Mouse (Mus musculus): ENCODE results near the gene Tespa1.
"Not testable (repeated sequence)": the region's sequence is repeated elsewhere in the genome, so short reads cannot be mapped to it uniquely, and the experiment has no call there.

Gene Tespa1

GRCm38 (mm10) chr10:130322637-130323036 is at the start of gene Tespa1:
Gene Tespa1, plus strand, starts transcription at chr10:130322870.
- in situ Hi-C loops (cut with MboI), result no loop called here

DNA sequence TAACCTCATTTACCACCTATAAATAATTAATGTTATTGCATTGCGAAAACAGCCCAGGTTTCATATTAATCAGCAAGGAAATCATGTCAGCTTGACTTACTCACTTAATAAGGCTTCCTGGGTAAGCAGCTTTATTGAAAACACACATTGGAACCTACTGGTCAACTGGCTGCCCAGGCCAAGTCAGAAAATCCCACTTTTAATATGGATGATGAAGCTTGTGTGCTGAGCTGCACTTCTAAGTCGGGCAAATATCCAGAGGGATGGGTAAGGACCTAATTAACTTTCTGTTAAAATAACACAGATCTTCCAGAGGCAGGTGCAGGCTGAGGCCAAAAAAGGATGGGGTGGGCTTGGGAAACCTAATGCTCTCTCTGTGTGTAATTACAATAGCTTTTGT is 46.9 kb upstream of the Tespa1 start:
- in situ Hi-C loops (cut with MboI), result no loop called here

DNA sequence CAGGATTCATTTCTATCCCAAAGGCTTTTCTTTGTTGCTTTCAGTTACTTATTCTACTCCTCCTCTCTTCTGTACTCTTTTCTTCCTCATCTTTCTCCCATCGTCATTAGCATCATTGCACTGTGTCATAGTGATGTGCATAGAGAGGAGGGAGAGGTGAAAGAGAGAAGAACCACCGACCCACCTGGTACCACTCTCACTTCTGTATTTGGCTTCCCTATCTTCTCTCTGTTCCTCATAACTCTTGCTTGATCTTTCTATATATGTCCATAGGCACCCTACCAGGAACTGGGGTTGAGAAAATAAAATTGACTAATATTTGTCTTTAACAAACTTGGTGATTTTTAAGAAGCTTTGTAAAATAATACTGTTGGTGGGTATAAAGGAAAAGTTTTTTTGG is 46.2 kb upstream of the Tespa1 start:
- in situ Hi-C loops (cut with MboI), result no loop called here

- in situ Hi-C loops (cut with MboI), result no loop called here
Observed at GRCm38 (mm10) chr10:130280066-130280465, 42.6 kb upstream of the Tespa1 start, which contains the start of gene Neurod4. Gene Neurod4, minus strand, starts transcription at chr10:130280240.

- in situ Hi-C loops (cut with MboI), result no loop called here
Observed at GRCm38 (mm10) chr10:130281982-130282449, 40.7 kb upstream of the Tespa1 start.

DNA sequence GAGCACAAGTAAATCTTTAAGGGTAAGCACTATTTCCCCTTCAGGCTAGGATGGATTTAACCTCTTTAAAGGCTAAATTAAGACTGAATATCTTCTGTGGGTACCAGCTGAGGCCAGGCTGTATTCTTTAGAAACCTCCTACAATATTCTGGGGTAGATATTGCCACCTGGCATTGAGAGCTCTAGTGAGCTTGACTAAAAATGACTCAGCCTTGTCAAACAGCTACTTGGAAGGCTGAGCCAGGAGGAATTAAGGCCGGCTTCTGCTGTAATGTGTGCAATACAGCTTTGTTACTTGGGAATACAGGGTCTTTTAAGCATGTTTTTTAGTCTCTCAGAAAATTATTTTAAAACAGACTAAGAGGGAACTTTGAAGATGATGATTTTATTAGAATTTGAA is 35.5 kb upstream of the Tespa1 start:
- in situ Hi-C loops (cut with MboI), result no loop called here

DNA sequence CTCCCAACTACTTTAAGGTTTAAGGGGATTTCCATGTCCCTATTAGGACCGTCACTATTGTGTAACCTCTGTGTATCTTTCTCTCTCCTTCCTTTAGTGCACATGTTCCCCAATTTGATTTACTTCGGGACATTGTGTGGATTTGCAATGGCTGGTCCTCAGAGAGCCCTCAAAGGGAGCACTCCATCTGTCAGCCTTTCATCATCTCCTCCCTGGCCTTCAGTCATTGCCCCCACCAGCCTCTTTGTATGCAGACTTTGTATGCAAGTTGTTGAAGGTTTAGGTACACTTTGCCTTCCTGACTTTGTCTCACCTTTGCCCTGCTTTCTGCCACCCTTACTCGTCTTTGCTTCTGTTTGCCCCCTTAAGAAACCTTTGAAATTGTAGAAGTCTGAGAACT is 34.7 kb upstream of the Tespa1 start:
- in situ Hi-C loops (cut with MboI), result no loop called here

- in situ Hi-C loops (cut with MboI), result no loop called here
Observed at GRCm38 (mm10) chr10:130293741-130294408, 28.8 kb upstream of the Tespa1 start.

DNA sequence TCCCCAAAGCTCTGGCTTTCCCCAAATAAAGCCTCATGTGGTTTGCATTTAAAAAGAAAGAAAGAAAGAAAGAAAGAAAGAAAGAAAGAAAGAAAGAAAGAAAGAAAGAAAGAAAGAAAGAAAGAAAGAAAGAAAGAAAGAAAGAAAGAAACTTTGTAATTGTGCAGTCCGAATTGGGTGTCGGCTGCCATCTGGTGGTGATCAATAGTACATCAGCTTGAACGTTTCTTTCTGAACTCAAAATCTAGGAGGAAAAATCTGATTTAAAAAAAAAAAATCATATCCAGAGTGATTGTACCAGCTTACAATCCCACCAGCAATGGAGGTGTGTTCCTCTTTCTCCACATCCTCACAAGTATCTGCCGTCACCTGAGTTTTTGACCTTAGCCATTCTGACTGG is 23.9 kb upstream of the Tespa1 start:
- in situ Hi-C loops (cut with MboI), result loop anchor here (5.0 kb wide), 1 partner anchor 71 kb away; no protein-coding TSS in a partner anchor

GRCm38 (mm10) chr10:130304138-130304537 is 18.5 kb upstream of the Tespa1 start:
- in situ Hi-C loops (cut with MboI), result not testable (repeated sequence)

DNA sequence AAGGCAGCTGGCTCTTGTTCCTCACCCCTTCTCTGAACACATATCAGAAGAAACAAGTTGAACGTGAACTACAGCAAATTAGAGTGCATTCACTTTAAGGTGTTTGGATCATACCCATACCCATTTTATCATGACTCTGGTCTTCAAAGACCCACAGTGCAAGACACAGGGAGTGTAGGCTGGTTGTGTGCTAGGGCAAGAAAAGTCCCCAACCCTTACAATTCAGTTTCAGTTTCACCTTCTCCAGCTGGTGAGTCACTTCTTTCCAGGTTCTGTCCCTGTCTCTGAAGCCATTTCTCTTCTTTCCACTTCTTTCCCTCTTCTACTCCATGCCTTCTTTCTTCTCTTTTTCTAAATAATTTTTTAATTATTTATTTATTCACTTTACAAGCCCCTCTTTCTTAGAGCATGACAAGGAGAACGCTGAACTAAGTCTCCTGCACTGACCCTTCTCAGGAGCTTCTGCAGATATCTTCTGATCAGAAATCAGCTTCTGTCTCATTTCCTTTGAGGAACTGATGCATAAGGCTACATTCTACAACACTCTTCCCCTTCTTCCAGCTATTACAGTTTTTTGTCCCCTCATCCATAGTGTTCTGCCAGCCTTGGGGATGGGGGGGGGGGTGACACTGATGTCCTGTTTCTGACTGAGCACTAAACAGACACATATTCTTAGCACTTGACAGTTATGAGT is 11.0 kb upstream of the Tespa1 start:
- in situ Hi-C loops (cut with MboI), result loop anchor here (10.0 kb wide), 1 partner anchor 53 kb away; no protein-coding TSS in a partner anchor

DNA sequence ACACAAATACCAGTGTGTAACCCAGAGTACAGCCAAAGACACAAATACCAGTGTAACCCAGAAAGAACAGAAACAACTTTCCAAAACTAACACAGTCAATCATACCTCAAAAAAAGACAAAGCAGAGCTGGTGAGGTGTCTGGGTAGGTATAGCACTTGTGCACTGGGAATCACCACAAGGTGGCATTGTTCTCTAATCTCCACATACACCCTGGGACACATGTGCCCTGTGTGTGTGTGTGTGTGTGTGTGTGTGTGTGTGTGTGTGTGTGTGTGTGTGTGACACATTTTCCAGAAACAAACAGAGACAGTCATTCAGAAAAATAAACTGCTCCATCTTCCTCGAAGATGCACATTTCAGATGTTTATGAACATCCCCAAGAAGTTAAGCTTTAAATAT is 9.1 kb upstream of the Tespa1 start:
- in situ Hi-C loops (cut with MboI), result loop anchor here (10.0 kb wide), 1 partner anchor 51 kb away; no protein-coding TSS in a partner anchor

DNA sequence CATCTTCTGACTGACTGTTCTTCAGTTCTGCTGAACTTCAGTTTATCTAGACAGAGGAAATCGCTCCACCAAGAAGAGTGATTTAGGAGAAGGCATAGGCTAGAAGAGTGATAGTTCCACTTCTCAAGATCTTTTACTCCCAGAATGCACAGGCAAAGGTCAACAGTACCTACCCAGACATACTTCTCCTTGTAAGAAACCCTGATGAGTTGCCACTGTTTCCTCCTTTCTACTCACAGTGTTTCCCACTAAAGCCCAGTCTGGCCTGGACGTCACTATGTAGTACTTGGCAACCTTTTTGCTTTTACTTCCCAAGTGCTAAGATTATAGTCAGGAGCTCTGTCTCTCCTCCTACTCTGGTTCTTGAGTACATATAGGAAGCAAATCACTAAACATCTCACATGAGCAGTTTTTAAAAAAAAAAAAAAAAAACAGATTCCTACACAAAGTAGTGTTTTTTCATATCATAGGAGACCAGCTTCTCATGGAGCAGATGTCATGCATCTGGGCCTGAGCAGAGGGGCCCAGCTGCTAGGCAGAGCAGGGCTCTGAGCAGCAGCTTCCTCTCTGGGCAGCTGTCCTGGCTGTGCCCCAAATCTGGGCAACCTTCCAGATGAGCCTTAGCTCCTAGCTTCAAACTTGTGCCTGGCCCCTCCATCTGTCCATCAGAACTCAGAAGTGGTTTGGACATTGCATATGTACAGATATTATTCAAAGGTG is 8.4 kb upstream of the Tespa1 start:
- in situ Hi-C loops (cut with MboI), result loop anchor here (10.0 kb wide), 1 partner anchor 51 kb away; no protein-coding TSS in a partner anchor

DNA sequence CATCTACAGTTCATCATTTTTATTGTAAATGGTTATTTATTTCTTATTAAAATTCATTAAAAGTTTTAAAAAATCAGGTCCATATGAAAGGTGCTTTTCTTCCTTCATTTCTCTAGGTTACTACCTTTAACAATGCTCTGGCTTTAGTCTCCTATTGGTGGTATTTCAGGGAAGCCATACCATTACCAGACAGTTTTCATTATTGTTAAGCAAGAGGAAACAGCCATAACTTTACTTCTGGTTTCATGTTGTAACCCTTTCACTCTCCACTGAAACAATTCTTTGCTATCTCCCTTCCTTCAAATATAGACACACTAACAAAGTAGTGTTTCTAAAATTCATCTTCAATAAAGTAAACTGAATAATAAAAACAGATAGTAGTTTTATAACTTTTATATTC is 6.8 kb upstream of the Tespa1 start:
- in situ Hi-C loops (cut with MboI), result loop anchor here (10.0 kb wide), 1 partner anchor 49 kb away; no protein-coding TSS in a partner anchor

- in situ Hi-C loops (cut with MboI), result loop anchor here (10.0 kb wide), 1 partner anchor 46 kb away; no protein-coding TSS in a partner anchor
Observed at GRCm38 (mm10) chr10:130318720-130319119, 4.0 kb upstream of the Tespa1 start.

- in situ Hi-C loops (cut with MboI), result no loop called here
Observed at GRCm38 (mm10) chr10:130320715-130321114, 2.0 kb upstream of the Tespa1 start.

DNA sequence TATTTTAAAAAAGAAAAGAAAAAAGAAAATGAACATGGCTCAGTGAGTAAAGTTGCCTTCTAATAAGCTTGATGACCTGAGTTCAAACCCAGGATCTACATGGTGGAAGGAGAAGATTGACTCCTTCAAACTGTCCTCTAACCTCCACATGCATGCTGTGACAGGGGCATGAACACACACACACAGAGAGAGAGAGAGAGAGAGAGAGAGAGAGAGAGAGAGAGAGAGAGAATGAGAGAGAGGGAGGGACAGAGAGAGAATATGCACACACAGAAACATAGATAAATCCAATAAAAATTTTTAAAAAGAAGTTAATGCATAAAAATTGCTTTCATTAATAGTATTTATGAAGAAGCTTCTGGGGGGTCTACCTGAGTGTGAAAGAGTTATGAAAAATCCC is 608 bp upstream of the Tespa1 start:
- in situ Hi-C loops (cut with MboI), result no loop called here

- in situ Hi-C loops (cut with MboI), result no loop called here
Observed at GRCm38 (mm10) chr10:130324243-130324642, 1.6 kb downstream of the Tespa1 start.

DNA sequence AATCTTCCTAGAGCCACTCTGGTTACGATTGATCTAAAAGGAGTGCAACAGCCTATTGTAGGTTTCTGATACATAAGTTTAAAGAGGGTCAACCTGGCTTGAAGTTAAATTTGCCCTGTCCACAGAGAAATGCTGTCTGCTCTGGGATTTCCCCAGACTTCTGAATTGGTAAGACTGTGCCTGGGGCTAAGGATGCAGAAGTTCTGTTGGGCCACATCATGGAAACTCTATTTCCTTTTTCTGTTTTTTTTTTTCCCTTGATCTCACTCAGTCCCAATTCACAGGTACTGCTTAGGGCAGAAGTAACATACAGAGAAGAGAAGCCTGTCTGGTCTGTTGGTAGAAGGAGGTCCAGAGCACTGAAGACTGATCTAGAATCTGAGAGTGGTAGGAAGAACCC is 8.0 kb downstream of the Tespa1 start:
- in situ Hi-C loops (cut with MboI), result no loop called here

DNA sequence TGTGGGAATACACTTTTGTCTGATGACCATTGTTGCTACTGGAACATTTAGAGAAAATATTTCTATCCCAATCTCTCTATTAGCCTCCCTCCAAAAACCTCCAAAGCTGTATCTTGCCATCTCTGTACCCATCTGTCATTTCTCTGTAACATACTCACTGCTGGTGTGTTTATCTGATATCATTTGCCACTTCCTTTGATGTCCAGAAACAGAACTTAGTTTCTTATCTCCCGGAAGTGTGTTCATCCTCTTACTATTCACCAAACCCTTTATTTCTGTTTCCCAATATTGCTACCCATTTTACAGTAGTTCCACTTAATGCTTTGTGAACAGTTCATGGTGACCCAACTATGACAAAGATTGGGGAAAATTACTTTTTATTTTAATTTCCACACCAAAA is 13.7 kb downstream of the Tespa1 start:
- in situ Hi-C loops (cut with MboI), result no loop called here

DNA sequence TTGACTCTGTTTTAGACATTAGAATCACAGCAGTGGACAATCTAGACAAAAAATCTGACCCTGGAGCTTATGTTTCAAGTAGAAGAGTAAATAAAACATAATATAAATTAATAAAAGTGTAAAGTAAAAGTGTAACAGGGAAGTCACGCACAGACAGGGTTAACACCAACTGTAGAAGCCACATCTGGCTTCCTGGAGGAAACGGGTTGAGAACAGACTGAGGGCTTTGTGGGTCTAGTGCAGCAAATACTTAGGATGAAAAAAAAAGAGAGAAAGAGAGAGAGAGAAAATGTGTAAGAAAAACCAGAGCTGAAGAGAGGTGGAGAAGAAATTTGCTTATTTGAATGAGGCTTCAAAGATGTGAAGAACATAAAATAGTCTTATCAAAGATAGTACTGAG is 14.9 kb downstream of the Tespa1 start:
- in situ Hi-C loops (cut with MboI), result no loop called here

DNA sequence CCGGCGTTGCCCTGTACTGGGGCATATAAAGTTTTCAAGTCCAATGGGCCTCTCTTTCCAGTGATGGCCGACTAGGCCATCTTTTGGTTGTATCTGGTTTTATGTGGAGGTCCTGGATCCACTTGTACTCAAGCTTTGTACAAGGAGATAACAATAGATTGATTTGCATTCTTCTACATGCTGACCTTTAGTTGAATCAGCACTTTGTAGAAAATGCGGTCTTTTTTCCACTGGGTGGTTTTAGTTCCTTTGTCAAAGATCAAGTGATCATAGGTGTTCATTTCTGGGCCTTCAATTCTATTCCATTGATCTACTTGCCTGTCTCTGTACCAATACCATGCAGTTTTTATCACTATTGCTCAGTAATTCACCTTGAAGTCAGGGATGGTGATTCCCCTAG is 17.4 kb downstream of the Tespa1 start:
- in situ Hi-C loops (cut with MboI), result not testable (repeated sequence)

Measured in mature B cell (primary cell).